Mouse (Mus musculus): ENCODE measurements around the gene H1f0.

H1f0 gene

DNA sequence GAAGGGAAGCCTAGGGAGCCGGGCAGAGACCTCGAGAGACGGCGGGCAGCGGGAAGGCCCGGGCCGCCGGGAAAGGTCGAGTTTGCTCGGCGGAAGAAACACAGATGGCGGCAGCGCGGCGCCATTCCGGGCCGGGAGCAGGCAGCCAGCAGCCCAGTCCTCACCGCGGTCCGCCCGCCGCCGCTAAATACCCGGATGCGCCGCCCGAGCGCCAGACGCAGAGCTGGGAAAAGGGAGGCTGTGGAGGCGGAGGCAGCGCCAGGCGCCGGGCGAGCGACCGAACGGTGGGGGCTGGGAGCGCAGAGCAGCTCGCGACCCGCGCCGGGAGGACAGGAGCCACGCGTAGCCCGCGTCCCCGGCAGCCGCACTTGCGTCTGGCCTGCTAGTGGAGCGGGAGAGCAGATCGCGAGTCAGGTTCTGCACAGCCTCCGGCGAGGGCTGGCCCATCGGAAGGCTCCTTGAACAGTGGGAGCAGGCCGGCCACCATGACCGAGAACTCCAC is at the start of gene H1f0:
H1f0 (plus strand) TSS at position 214 of the 502 bp plus-strand sequence.
- peak; percentile 91 for DNase-seq

DNA sequence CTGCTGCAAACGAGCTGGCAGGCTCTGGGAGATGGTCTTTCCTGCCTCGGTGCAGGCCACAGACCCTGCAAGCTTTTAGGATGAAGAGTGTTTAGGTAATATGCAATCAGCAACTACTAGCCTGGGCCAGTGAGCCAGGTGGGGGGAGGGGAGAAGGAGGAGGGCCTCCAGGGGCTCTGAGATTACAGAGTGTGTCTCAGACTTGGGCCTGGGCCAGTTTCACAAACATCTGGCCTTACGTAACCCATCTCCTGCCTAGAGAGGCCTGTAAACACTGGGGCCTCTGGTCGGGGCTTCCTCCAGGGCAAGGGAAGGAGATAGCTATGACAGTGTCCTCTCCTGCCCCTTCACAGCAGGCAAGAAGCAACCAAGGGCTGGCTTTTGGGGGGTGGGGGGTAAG is 49.4 kb upstream of the H1f0 start:
- DNase-seq, result peak; percentile 61

DNA sequence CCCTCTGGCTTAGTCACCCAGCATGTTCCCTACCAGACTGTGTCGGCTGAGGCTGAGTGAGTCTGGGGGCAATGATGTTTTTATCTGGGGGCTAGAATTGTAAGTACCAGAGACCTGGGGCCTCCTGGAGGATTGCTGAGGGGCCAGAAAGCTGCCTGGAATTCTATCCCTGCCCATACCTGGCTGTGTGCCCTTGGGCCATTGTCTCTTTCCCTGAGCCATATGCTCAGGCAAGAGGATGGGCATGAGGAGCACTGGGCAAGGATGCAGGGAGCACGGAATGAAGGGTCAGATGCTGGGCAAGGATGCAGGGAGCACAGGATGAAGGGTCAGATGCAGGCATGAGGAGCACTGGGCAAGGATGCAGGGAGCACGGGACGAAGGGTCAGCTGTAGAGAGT is 48.2 kb upstream of the H1f0 start:
- DNase-seq, result no peak

DNA sequence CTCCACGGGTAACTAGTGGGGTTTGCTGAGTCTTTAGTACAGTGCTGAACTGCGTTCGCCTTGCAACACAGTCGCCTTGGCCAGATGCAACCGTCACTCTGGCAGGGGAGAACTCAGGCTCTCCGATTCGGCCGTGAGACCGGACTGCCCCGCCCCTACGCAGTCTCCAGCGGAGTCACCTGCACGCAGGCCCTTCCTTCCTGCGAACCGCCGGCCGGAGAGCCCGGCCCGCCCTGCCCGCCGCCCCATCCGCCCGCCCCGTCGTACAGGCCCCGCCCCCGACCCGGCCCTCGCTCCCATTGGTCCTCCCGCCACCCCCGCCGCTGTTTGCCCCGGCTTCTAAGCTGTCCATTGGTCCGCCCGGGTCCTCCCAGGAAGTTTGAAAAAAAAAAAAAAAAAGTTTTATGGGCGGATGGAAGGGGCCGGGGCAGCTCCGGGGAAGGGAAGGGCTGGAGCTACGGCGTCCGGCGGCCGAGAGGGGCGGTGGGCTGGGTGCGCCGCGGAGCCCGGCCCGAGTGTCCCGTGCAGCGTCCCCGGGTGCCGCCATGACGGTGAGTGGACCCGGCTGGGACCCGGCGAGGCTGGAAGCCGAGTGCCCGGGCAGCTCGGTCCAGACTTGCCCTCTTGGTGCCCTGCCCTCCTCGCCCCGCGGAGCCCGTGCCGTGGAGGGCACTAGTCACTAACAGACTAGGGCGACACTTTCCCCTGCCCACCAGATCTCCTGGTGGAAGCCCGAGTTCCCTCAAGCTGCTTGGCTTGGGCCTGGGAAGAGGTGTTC is 45.4 kb upstream of the H1f0 start:
- peak; percentile 94 for DNase-seq

DNA sequence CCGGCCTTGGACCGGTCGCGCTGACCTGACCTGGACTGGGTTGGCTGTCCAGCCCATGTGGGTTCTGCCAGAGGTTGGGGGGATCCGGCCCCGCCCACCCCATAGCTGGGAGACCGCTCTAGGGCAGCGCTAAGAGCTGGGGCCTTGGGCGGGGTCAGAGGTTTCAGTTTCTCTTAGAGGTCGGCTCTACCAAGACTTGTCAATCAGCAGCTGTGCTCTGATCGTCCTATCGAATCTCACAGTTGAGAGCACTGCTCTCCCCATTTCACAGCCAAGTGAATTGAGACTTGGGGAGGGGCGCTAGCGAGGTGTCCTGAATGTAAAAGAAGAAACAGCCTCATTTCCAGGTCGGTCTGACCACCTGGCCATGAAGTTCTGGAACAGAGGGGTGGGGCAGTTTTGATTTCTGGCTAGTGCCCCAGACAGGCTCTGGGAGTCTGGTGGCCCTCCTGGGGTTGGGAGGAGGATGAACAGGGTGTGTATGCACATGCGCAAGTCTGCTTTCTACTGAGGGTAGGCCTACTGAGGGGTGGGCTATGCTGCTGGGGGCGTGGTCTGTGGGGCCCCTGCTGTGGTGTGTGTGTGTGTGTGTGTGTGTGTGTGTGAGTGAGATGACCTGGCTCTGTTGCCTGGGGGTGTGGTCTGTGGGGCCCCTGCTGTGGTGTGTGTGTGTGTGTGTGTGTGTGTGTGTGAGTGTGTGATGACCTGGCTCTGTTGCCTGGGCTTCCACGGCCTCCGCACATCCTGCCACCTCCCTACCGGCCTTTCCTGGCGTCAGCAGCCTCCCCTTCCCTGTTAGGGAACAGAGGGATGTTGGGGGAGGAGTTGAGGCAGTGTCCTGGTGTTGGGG is 44.6 kb upstream of the H1f0 start:
- peak; percentile 59 for DNase-seq

DNA sequence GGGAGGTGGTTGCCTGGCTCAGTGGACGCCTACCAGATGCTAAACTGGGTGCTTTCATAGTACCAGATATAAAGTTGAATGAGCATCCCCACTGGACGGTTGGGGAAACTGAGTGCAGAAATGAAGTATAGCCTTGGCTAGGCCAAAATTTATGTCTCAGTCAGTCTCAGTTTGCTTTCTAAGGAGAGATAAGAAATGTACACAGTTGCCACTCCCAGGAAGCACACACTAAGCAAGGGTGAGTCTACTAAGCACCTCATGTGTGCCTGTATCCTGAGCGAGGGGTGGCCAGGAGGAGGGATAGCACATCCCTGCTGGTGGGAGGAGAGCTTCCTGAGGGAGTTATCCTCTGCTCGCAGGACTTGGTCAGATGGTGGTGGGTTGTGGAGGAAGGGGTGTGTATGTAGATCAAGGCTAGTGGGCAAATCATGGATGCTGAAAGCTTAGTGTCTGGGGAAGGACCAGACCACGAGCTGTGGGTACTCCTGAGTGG is 43.9 kb upstream of the H1f0 start:
- DNase-seq, result no peak

DNA sequence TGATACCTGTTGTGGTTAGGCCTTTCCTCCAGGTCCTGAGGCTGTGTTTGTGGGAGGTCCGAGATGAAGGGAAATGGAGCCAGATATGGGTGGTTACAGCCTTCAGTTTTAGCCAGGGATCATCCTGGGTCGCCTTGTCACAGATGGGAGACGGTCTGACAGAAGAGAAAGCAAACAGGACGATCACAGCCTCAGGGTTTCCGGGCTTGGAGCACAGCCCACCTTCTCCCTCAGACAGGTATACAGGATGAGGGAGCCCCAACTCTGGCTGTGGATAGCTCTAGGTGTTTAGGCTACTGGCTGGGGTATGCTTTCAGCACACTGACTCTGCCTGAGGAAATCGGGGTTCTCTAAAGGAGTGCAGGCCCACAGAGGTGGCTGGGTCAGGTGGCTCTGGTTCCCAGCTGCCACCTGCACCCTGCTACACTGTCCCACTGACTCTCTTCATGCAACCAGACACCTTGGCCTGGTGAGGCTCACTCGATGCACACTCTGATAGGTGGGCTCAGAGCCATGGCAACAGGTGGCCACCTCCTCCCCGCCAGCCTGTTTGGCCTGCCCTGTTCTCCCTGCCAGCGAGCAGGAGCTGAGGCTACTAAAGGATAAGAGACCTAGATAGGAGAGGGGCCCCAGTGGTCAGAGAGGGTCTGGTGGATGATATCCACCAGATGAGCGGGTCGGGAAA is 41.6 kb upstream of the H1f0 start:
- peak; percentile 57 for DNase-seq

DNA sequence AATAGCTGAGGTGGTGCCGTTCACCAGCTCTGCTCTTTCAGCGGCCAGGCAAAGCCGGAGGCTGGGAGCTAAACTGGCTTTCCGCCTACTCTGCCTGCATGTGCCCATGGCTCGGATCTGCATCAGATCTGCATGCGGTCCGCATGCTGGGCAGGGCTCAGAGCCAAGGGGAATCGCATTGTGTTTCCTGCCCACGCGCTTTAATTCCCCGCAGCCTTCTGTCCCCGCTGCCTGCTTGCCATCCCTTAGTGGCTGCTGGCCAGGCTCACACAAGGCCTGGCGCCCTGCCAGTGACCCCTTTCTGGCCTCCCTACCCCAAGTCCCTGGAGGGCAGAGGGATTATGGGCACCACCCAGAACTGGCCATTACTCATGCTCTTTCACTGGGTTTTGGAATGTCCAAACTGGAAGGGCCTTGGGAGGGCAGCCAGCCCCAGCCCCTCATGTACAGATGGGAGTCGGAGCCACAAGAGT is 39.7 kb upstream of the H1f0 start:
- DNase-seq, result peak; percentile 60

DNA sequence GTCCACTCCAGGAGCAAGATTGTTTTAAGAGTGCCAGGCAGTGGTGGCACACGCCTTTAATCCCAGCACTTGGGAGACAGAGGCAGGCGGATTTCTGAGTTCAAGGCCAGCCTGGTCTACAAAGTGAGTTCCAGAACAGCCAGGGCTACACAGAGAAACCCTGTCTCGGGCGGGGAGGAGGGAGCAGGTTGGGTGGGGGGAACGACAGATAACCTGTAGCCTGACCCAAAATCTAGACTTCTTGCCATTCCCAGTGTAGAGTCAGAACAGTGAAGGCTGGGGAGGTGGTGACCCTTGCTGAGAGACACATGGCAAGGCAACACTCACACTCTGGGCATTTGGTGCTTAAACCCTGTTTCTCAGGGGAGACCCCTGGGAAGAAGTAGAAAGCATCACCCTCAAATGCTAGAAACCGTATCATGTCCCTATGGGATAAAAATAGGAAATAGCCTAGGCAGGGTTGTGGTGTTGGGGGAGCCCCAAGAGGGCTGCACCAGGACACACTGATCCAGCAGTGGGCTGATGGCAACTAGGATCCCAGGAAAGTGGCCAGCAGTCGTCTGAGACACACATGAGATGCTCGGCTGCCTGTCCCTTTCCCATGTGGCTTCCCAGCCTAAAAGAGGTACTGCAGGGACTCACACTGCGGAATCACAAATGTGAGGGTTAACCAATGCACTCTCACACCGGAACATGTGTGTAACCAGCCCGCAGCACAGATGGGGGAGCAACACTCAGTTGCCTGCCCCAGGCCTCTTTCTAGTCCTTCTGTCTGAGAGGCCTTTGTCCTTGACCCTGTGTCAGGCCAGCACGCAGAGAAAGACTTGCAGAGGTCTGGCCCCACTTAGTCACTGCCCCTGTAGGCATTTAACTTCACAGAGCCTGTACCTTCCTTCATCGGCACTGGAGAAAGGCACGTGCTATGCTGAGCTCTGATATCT is 38.8 kb upstream of the H1f0 start:
- DNase-seq, result no peak

DNA sequence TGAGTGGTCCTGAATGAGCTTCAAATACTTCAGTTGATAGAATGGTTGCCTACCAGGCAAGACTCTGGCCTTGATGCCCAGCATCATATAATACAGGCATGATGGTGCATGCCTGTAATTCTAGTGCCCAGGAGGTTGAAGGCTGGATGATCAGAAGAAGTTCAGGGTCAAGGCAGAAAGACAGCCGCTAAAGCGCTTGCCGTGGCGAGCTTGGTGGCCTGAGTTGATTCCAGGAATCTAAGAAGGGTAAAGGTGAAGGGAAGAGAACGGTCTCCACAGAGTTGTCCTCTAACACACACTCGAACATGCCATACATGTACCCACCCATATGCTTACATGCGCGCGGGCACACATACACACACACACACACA is 38.2 kb upstream of the H1f0 start:
- DNase-seq, result no peak

DNA sequence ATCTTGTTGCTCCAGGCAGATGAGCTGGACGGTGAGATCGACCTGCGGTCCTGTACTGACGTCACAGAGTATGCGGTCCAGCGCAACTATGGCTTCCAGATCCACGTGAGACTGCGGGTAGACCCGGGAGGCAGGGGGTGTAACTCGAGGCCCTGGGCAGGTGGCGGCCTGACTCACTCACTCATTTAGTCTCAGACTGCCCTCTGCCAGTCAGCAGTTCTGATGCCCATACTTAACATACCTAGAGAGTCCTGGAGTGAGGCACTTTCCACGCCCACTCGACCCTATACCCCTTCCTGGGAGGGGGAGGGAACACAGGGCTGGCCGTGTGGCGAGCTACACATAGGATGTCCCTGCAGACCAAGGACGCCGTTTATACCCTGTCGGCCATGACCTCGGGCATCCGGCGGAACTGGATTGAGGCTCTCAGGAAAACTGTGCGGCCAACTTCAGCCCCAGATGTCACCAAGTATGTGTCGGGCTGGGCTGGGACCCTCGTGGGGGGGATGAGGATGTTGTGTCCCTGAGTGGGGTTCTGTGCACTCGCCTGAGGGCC is 37.2 kb upstream of the H1f0 start:
- DNase-seq, result no peak

DNA sequence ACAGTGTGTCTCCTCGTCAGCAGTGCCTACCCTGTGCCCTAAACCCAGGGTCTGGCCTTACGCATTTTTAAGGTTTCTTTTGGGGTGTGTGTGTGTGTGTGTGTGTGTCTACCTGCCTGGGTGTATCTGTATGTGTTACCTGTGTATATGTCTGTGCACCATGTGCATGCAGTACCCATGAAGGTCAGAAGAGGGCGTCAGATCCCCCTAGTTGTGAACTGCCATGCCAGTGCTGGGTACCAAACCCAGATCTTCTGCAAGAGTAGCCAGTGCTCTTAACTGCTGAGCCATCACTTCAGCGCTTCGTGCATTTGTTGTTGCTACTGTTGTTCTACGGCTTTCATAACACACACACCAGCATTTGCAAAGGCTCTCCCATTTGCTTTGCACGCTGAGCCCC is 36.0 kb upstream of the H1f0 start:
- DNase-seq, result no peak

DNA sequence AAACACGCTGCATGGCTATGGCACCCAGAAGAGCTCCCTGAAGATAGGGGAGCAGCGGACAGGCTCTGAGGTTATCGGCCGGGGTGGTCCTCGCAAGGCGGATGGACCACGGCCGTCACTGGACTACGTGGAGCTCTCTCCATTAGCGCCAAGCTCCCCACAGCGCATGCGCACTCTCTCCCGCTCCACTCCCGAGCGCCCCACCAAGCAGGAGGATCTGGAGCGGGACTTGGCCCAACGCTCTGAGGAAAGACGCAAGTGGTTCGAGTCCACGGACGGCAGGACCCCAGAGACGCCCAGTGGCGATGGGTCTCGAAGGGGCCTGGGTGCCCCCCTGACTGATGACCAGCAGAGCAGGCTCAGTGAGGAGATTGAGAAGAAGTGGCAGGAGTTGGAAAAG is 35.3 kb upstream of the H1f0 start:
- DNase-seq, result no peak

DNA sequence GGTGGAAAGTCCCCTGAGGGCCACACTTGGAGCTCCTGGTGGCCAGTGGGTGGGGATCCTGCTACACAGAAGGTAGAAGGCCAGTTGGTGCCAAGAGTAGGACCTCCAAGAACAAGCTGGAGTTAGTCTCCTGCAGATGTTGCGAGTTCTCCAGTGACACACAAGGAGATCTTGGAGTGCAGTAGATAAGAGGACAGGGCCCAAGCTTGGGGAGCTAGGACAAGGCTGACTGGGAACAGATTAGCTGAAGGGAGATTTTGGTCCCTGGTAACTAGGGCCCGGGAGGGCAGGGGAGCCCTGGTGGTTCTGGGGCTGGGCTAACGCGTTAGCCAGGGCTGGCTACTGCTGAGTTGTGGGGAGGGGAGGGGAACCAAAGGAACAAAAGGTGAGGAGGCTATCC is 32.3 kb upstream of the H1f0 start:
- peak; percentile 30 for DNase-seq

DNA sequence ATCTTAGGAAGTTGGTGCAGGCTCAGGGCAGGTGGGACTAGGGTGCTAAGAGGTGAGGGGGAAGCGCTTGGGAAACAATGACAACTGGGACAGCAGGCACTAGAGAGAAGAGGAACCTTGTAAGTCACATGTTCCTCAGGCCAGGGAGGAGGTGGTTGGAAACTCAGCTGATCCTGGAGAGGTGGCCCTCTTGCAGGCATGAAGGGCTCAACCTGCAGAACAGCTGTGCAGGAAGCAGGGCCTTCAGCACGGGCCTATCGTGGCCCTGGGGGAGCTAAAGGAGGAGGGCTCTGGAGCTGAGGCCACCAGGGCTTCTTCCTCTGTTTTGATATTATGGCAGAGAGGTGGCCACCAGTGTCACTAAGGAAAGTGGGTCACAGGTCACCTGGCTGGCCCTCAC is 31.6 kb upstream of the H1f0 start:
- DNase-seq, result no peak

DNA sequence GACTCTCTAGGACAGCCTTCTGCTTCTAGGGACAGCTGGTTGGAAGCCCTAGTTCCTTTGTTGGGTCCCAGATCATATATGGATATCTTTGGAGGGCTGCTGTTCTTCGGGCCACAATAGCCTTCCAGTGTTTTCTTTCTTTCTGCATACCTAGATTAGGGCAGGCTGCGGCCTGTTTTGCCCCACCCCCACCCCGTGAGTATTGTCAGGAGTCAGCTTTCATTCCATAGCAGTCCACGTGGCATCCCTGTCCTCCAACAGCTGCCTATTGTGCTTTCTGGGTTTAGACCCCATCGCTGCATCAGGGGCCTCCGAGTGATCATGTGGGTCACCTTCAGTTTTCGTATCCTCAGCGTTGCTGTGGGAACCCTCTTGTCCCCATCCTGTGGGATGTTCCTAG is 29.9 kb upstream of the H1f0 start:
- no peak for DNase-seq

DNA sequence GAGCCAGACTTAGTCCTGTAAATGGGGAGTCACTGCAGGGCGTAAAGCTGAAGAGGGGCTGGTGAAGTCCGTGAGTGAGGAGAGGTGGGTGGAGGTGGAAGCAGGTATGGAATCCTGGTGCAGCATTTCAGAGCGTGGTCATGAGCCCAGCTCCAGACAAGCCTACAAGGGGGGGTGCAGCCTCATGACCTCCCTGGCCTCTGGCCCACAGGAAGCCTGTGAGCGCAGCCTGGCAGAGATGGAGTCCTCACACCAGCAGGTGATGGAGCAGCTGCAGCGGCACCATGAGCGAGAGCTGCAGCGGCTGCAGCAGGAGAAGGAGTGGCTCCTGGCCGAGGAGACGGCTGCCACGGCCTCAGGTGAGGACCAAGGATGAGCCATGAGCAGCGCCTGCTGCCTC is 28.7 kb upstream of the H1f0 start:
- no peak for DNase-seq

DNA sequence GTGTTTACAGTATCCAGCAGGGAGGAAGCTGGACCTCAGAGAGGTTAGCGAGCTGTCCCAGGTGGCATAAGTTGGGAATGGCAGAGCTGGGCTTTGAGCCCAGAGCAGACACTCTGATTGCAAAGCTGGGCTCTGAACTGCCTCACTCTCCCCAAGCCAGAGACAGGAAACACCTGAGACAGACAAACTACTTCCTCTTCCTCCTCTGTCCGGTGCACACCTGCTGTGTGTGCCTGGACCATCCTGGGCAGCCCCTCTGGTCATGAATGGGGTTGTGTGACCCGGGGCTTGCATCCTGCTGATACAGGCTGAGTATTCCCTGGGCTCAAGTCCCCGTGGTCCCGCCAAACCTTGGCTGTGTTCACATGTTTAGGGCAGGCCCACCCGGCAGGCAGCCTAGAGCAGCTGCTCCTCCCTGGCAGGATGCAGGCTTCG is 27.9 kb upstream of the H1f0 start:
- DNase-seq, result no peak

DNA sequence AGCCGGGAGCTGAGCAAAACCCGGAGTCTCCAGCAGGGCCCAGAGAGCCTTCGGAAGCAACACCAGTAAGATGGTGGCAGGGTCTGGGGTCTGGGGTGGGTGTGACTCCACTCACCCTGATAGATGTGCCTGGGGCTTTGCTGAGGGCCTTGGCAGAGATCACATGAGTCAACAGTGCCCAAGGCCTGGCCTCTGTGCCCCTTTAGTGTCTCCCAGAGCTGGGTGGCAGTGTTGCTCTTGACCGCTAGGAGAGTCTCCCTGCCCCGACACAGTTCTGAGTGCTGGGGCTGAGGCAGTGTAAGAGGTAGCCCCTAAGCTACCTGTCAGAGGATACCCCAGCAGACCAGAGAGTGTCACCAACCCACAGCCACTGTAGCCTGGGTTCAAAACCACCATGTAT is 26.7 kb upstream of the H1f0 start:
- no peak for DNase-seq

DNA sequence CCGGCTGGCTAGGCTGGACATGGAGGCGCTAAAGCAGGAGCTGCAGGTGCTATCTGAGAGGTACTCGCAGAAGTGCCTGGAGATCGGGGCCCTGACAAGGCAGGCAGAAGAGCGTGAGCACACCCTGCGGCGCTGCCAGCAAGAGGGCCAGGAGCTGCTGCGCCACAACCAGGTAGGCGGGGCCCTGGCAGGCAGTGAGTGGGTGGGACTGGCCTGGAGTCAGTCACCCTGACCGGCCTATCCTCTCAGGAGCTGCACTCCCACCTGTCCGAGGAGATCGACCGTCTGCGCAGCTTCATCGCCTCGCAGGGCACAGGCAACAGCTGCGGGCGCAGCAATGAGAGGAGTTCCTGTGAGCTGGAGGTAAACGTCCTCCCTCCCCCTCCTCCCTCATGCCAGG is 26.2 kb upstream of the H1f0 start:
- DNase-seq, result peak; percentile 81

DNA sequence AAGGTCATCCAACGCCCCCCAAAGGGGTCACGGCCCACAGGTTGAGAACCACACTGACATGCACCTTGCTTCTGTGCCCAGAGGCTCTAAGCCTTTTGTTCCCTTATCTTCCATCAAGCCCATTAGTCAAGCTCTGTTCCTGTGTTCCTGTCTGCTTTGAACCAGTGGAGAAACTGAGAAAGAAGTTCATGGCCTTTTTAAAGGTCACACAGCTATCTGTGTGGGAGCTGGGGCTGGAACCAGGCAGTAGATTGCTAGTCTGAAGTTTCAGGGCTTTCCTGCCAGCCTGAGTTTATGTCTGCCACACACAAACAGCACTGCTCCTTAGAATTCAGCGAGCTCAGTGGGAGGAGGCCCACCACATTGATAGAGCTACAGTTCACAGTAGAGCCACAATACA is 25.2 kb upstream of the H1f0 start:
- no peak for DNase-seq

DNA sequence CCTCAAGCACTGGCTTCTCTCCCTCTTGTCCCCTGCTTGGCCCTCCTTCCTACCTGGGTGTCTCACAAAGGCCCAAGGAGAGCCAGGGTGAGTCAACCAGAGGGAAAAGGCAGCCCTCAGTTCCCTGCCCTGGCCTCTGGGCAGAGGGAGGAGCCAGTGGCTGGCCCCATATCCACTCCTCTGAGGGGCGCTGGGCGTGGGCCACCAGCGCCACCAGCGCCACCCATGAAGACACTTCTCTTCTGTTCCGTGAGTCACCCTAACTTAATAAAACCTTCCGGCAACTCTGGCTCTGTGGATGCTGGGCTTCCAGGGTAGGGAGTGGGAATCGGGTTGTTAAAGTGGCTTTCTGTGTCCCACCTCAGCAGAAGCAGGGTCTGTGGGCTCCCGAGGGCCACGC is 22.7 kb upstream of the H1f0 start:
- DNase-seq, result no peak

Data from kidney, adult 11 months (tissue).